Mouse (Mus musculus) splenic B cell, adult 2 months (primary cell): ENCODE data around the gene Plekhm1.

Source experiments
- DNase-seq: peaks from one replicate; pipeline ENCODE4 v3.0.0-alpha.2; 2011; ENCODE audit warnings: low read depth, low spot score
- H3K27me3 ChIP-seq: 2 replicates; pipeline ENCODE4 v1.6.1; 2012; ENCODE audit warnings: mild to moderate bottlenecking, low read length, moderate library complexity, mixed read lengths; ENCODE audit not compliant: control insufficient read depth, poor library complexity, insufficient read depth, severe bottlenecking
- H3K36me3 ChIP-seq: 2 replicates; pipeline ENCODE4 v1.6.1; 2012; ENCODE audit warnings: mild to moderate bottlenecking, low read length, moderate library complexity, mixed read lengths; ENCODE audit not compliant: control insufficient read depth, poor library complexity, insufficient read depth, severe bottlenecking

The Plekhm1 gene

DNA sequence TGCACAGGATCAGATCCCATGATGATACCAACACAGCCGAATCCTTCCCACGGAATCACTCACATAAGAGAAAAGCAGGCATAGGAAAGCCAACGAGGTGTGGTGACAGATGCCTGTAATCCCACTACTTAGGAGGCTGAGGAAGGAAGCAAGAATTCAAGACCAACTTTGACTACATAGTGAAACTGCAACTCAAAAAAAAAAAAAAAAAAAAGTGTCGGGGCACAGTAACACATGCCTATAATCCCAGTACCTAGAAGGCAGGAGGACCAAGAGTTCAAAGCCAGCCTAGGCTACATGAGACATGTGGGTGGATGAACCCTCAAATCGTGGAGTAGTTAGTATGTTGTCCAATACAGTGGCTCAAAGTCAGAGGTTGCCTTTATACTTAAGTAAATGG lies 36.7 kb downstream of the Plekhm1 start:
- Histone ChIP-seq H3K27me3 (no peaks in the 10 kb centered on the region), H3K36me3 (peaks cover 22% of the 10 kb centered on the region)
- DNase-seq, result no peak

DNA sequence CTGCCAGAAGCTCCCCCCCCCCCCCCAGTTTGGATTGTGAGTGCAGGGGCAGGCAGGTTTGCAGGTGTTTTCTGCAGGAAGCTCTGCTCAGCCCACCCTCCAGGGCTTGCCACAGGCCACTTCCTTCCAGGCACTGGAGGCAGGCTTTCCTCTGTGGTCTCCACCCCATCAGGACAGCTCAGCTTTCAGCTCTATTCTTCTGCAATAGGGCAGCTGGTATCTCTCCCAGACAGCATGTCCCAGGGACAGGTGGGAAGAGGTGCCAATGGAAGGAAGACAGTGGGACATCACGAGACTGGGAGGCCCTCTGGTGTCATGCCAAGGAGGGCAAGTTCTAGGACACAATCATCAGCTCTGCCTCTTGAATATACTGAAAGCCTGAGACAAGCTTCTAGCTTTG lies 37.2 kb downstream of the Plekhm1 start:
- H3K27me3 ChIP-seq, result no peaks in the 10 kb centered on the region
- peak; percentile 31 for DNase-seq
- H3K36me3 ChIP-seq, result peaks cover 22% of the 10 kb centered on the region

GRCm38 (mm10) chr11:103373922-103374321 lies 38.6 kb downstream of the Plekhm1 start:
- Histone ChIP-seq H3K27me3 (no peaks in the 10 kb centered on the region), H3K36me3 (peaks cover 15% of the 10 kb centered on the region)
- DNase-seq, result peak; percentile 70

DNA sequence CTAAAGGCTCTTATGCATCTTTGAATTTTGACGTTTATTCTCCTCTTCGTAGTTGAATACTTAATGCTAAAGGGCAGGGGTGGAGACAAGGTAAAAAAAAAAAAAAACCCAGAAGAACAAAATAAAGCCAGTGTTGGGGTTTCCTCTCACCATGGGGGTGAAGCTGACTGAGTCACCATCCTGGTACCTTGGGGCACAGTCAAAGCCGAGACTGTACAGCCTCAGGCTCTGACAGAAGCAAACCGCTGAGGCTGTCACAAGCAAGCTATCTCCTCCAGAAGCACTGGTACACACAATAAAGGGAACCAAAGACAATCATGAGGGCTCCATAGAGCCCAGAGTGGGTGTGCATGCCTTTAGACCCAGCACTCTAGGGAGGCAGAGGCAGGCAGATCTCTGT lies 39.9 kb downstream of the Plekhm1 start:
- DNase-seq, result peak; percentile 51
- Histone ChIP-seq H3K36me3 (peaks cover 8% of the 10 kb centered on the region), H3K27me3 (no peaks in the 10 kb centered on the region)

DNA sequence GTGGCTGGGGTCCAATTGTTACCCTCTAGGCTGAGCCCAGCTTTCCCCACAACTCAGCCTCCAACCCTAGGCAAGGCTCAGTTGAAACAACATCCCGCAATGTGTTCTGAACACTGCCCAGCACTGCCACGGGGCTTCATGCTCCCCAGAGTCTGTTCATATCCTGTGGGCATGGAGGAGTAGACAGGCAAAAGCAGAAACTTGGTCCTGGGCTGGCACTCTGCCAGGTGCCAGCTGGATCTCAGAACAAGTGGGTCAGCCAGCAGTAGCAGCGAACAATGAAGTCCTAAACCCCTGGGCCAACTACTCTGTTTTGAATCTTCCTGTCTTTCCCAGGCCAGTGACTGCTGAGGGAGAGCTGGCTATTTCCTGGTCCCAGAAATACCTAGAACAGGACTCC lies 40.4 kb downstream of the Plekhm1 start:
- no peaks in the 10 kb centered on the region for H3K27me3 ChIP-seq
- peaks cover 5% of the 10 kb centered on the region for H3K36me3 ChIP-seq
- peak; percentile 57 for DNase-seq

DNA sequence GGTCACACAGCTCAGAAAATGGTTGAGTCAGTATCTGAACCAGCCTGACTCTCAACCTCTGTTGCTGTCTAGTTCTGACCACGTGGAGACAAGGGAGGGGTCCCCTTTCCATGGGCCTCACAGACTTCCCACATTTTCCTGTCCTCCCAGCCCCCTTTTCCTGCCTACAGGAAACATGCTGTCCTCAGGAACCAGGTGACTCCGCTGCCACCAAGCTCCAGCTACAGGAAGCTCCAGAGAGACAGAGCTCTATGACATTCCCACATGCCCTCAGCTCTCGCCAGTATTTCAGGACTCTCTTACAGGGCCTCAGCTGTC lies 41.3 kb downstream of the Plekhm1 start:
- Histone ChIP-seq H3K36me3 (peaks cover 3% of the 10 kb centered on the region; the same call in 1 of the 2 replicates), H3K27me3 (no peaks in the 10 kb centered on the region)
- DNase-seq, result no peak

- no peak for DNase-seq
- peaks cover 3% of the 10 kb centered on the region; the same call in 1 of the 2 replicates for H3K36me3 ChIP-seq
- no peaks in the 10 kb centered on the region for H3K27me3 ChIP-seq
Observed at GRCm38 (mm10) chr11:103370397-103371221, 41.9 kb downstream of the Plekhm1 start.

DNA sequence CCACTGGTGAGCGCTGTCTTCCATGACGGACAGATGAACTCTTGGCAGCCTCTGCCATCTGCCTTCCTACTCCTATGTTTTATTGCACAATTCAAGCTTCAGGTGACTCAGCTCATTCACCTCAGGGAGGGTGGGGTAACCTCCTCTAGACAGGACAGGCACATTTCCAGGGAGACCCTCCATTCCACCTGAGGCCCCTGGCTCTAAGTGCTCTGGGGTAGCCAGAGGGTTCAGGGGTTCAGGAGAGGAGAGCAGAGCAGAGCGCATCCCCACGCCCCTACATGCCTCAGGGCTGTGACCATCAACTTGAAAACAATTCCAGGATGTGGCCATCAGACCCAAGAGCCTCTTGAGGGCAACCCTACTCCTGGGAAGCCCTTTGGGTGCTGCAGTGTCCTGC lies 47.0 kb downstream of the Plekhm1 start:
- Histone ChIP-seq H3K27me3 (no peaks in the 10 kb centered on the region), H3K36me3 (no peaks in the 10 kb centered on the region; the same call in 1 of the 2 replicates)
- no peak for DNase-seq

GRCm38 (mm10) chr11:103365022-103365421 lies 47.5 kb downstream of the Plekhm1 start:
- no peak for DNase-seq
- Histone ChIP-seq H3K36me3 (no peaks in the 10 kb centered on the region; the same call in 1 of the 2 replicates), H3K27me3 (no peaks in the 10 kb centered on the region)

DNA sequence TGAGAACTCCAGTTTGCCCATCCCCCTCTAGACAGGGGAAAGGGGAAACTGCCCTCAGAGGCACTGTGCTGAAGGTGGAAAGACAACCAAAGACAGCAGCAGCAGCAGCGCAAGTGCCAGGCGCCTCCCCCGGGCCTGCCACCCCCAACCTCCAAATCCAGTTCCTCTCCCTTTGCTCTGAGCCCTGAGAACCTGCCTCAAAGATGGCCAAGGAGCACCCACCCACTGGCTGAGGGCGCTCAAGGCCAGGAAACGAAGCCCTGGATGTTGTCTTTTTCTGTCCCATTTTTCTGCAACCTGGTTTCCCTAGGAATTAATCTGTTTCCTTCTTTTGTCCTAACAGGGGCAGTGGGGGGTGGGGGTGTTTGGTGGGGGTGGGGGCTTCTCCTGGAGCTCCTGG lies 48.2 kb downstream of the Plekhm1 start:
- Histone ChIP-seq H3K36me3 (no peaks in the 10 kb centered on the region; the same call in 1 of the 2 replicates), H3K27me3 (no peaks in the 10 kb centered on the region)
- DNase-seq, result no peak

- H3K36me3 ChIP-seq, result no peaks in the 10 kb centered on the region; the same call in 1 of the 2 replicates
- no peaks in the 10 kb centered on the region for H3K27me3 ChIP-seq
- peak; percentile 62 for DNase-seq
Observed at GRCm38 (mm10) chr11:103363214-103364148, 49.0 kb downstream of the Plekhm1 start, which contains the start of gene Arhgap27. Gene Arhgap27, minus strand, starts transcription at chr11:103363692.

DNA sequence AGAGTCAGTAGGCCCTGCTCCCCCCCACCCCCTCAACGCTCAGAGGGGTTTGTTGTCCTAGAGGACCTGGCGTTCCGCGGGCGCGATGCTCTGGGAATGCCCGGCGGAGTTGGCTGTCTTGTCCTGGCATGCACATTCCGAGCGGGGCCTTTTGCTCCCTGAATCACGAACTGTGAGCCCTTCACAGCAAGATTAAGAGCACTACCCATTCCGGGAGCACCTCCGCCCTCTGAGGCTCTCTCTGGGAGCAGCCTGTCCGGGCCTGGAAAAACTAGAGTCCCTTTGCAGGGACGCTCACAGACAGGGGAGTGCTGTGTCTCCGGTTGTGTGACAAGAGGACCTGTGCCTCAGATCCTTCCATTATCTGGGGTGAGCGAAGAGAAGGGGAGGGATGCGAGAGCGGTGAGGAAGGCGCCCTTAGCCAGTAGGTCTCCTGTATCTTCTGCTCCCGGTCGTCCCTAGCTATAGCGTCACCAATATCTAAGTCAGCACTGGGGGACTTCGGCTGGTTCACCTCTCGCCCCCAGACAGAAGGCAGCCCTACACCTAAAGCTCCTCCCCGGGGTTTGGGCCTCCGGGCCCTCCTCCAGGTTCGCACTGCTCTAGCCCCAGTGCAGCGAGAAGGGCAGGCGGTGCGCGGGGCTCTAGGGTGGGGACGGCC lies 49.8 kb downstream of the Plekhm1 start:
- DNase-seq, result no peak

DNA sequence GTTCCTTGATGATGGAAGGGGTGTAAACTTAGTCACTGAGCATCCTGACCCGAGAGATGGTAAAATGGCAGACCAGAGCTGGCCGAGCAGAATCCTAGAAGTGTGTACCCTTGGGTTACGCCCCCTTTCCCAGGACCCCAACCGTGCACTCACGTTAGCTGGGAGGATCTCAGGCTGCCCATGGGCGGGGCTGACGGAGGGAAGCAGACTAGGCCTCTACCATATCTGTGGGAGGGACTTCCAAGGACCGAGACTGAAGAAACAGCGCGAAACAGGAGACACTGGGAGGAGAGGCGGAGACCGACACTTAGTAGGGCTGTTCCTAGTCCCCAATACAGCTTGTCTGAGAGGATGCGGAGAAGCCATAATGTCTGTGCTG lies 50.4 kb downstream of the Plekhm1 start:
- H3K27me3 ChIP-seq, result no peaks in the 10 kb centered on the region
- DNase-seq, result no peak
- no peaks in the 10 kb centered on the region for H3K36me3 ChIP-seq

More for the DNA sequence above, 49.8 kb downstream of the Plekhm1 start:
- no peaks in the 10 kb centered on the region for H3K36me3 ChIP-seq
- H3K27me3 ChIP-seq, result no peaks in the 10 kb centered on the region

GRCm38 (mm10) chr11:103361396-103362053 lies 51.0 kb downstream of the Plekhm1 start:
- Histone ChIP-seq H3K36me3 (no peaks in the 10 kb centered on the region), H3K27me3 (no peaks in the 10 kb centered on the region)
- peak; percentile 85 for DNase-seq
